Mouse (Mus musculus): Measurements from ENCODE around the gene Pik3r4.

GRCm38 (mm10) chr9:105612919-105613318, 29.9 kb upstream of the Pik3r4 start:
- no peak for TF ChIP-seq EP300 (optimal IDR thresholded peaks at IDR 0.05)
- TF ChIP-seq CTCF (IDR thresholded peaks at IDR 0.05; ENCODE audit: low read depth) = no peak

All from stomach, postnatal 0 days (tissue).